Mouse (Mus musculus) liver, embryonic 14.5 days (tissue): ENCODE measurements around the gene Foxi2. TPM values are rescaled to one million over a fixed set of nuclear protein-coding genes. Genes with fewer than 3 reads are reported as not detected.
A peak's percentile ranks its signal among the peaks of the same experiment; 100 is the strongest.

Experiments used
- ATAC-seq: fragments of 200-750 bp; cut with Nextera tagmentation; 2 replicates; pipeline ENCODE4 v1.8.0; 2017; ENCODE audit warnings: moderate number of reproducible peaks, mild to moderate bottlenecking, moderate library complexity; ENCODE audit not compliant: insufficient read depth
- DNase-seq, 3 experiments: peaks; one replicate each; pipeline ENCODE4 v3.0.0-alpha.2; 2012 to 2013; ENCODE audit warnings: low read depth in 3 of 3, low spot score in 3 of 3
- H3K27ac ChIP-seq: fragments of 300-500 bp; sonication (generic); 2 replicates; pipeline ENCODE4 v1.5.1; 2014; ENCODE audit warnings: moderate library complexity, mild to moderate bottlenecking, control low read depth, inconsistent platforms
- H3K27me3 ChIP-seq: fragments of 300-500 bp; sonication (generic); 2 replicates; pipeline ENCODE4 v1.6.1; 2014; ENCODE audit warnings: mild to moderate bottlenecking, low read length, moderate library complexity; ENCODE audit not compliant: control insufficient read depth, insufficient read depth
- H3K36me3 ChIP-seq: fragments of 300-500 bp; sonication (generic); replicated peaks from 2 replicates; pipeline ENCODE4 v1.6.1; 2014; ENCODE audit warnings: low read depth; ENCODE audit not compliant: control insufficient read depth, insufficient read depth
- H3K4me1 ChIP-seq, 2 experiments: fragments of 200-500 bp in 1 of 2; fragments of 300-500 bp in 1 of 2; sonication (generic) in 1 of 2; replicated peaks; 2 replicates each; pipeline ENCODE4 v1.6.1; 2012 to 2014; ENCODE audit warnings: antibody characterized with exemption in 1 of 2, inconsistent platforms in 1 of 2, low read length in 1 of 2; ENCODE audit not compliant: control insufficient read depth in 2 of 2, insufficient read depth in 2 of 2
- H3K4me2 ChIP-seq: fragments of 300-500 bp; sonication (generic); 2 replicates; pipeline ENCODE4 v1.6.1; 2014; ENCODE audit warnings: low read depth, mild to moderate bottlenecking, control low read depth, moderate library complexity
- H3K4me3 ChIP-seq, 2 experiments: fragments of 200-500 bp in 1 of 2; fragments of 300-500 bp in 1 of 2; sonication (generic) in 1 of 2; 2 replicates each; pipeline ENCODE4 v1.5.1; 2012 to 2014; ENCODE audit warnings: low read depth in 2 of 2, low read length in 2 of 2, mild to moderate bottlenecking in 2 of 2, control low read depth in 1 of 2, inconsistent platforms in 1 of 2, moderate library complexity in 1 of 2; ENCODE audit not compliant: insufficient read depth in 1 of 2
- H3K9ac ChIP-seq: fragments of 300-500 bp; sonication (generic); replicated peaks from 2 replicates; pipeline ENCODE4 v1.6.1; 2014; ENCODE audit warnings: mild to moderate bottlenecking, control low read depth, moderate library complexity
- H3K9me3 ChIP-seq: fragments of 300-500 bp; sonication (generic); 2 replicates; pipeline ENCODE4 v1.6.1; 2016; ENCODE audit warnings: low read length, mixed read lengths; ENCODE audit not compliant: control insufficient read depth
- CTCF ChIP-seq: IDR thresholded peaks from 2 replicates; pipeline ENCODE4 v1.5.1; 2016; ENCODE audit warnings: antibody characterized with exemption, low read depth, control low read depth
- EP300 ChIP-seq: IDR thresholded peaks from 2 replicates; pipeline ENCODE4 v1.6.1; 2016; ENCODE audit warnings: antibody characterized with exemption, low read depth
- WGBS: fragments of 180-500 bp; shearing (Covaris S2); extraction: QIAGEN DNeasy Blood & Tissue Kit; methylation state at CpG from one replicate; pipeline ENCODE4 v1.1.7; 2014; ENCODE audit not compliant: insufficient replicate concordance; 5-methylcytosine and 5-hydroxymethylcytosine counted together
- polyA plus RNA-seq, 2 experiments: library from polyadenylated mRNA; depleted of rRNA in 1 of 2; stranded (reverse) in 1 of 2; unstranded in 1 of 2; fragments of >200 nt; fragmentation: Nextera tagmentation in 1 of 2; extraction: Ambion mirVana in 1 of 2; gene quantifications; 2 replicates each; pipeline versions ENCODE4 v1.2.1 to v1.2.3; 2012 to 2014

The Foxi2 gene
- polyA plus RNA-seq, 2 experiments: not detected

GRCm38 (mm10) chr7:135397874-135398273, 12.2 kb upstream of the Foxi2 start:
- H3K9me3 ChIP-seq: no peaks in the 10 kb centered on the region
- peak overlapping the region; percentile 59 for H3K27ac ChIP-seq
- TF ChIP-seq CTCF (no peak), EP300 (peak; percentile 81)
- ATAC-seq (peak; percentile 92), DNase-seq (peak; percentile 50 to 54 (median 50))
- WGBS: 3% methylated on average over 5 of the region's 5 CpGs
- H3K36me3 ChIP-seq: no peaks in the 10 kb centered on the region
- H3K4me2 ChIP-seq: peak overlapping the region; percentile 41
- no peak overlapping the region for H3K4me3 ChIP-seq
- peaks cover 9 to 23% of the 10 kb centered on the region in 2 experiments for H3K4me1 ChIP-seq
- H3K9ac ChIP-seq: 0 out of 2 replicates have a peak overlapping the region, but pooled peaks have one; percentile 24
- no peaks in the 10 kb centered on the region for H3K27me3 ChIP-seq

GRCm38 (mm10) chr7:135403416-135403815, 6.7 kb upstream of the Foxi2 start:
- Histone ChIP-seq H3K27ac (no peak overlapping the region), H3K27me3 (no peaks in the 10 kb centered on the region), H3K4me2 (no peak overlapping the region), H3K36me3 (no peaks in the 10 kb centered on the region), H3K4me1 (peaks cover 0 to under 1% of the 10 kb centered on the region in 2 experiments; a peak in 3 of 4 replicates), H3K9me3 (no peaks in the 10 kb centered on the region), H3K9ac (no peak overlapping the region), H3K4me3 (no peak overlapping the region)
- no peak for ATAC-seq
- 7% methylated on average over 5 of the region's 5 CpGs for WGBS
- TF ChIP-seq CTCF: peak; percentile 83
- TF ChIP-seq EP300: no peak
- peak; percentile 46 to 59 (median 51) for DNase-seq

GRCm38 (mm10) chr7:135406761-135407160, 3.3 kb upstream of the Foxi2 start:
- DNase-seq (no peak), ATAC-seq (no peak)
- no peak overlapping the region for H3K4me3 ChIP-seq
- peaks cover 25% of the 10 kb centered on the region for H3K27me3 ChIP-seq
- no peak overlapping the region for H3K9ac ChIP-seq
- H3K36me3 ChIP-seq: no peaks in the 10 kb centered on the region
- H3K4me1 ChIP-seq: no peaks in the 10 kb centered on the region
- WGBS: 27% methylated on average over 3 of the region's 3 CpGs
- no peaks in the 10 kb centered on the region for H3K9me3 ChIP-seq
- H3K4me2 ChIP-seq: no peak overlapping the region
- no peak overlapping the region for H3K27ac ChIP-seq
- TF ChIP-seq EP300 (no peak), CTCF (no peak)

- Histone ChIP-seq H3K4me1 (no peaks in the 10 kb centered on the region), H3K36me3 (no peaks in the 10 kb centered on the region), H3K4me2 (no peak overlapping the region), H3K9me3 (no peaks in the 10 kb centered on the region), H3K9ac (no peak overlapping the region), H3K4me3 (no peak overlapping the region), H3K27me3 (peaks cover 32% of the 10 kb centered on the region), H3K27ac (no peak overlapping the region)
- DNase-seq: no peak
- no peak for ATAC-seq
- no peak for TF ChIP-seq CTCF
- no peak for TF ChIP-seq EP300
- WGBS: 31% methylated on average over 3 of the region's 3 CpGs
Observed at GRCm38 (mm10) chr7:135408501-135408900, 1.6 kb upstream of the Foxi2 start.

- WGBS: 46% methylated on average over 6 of the region's 6 CpGs
- H3K9ac ChIP-seq: no peak overlapping the region
- no peak overlapping the region for H3K27ac ChIP-seq
- TF ChIP-seq CTCF: no peak
- TF ChIP-seq EP300: no peak
- H3K4me1 ChIP-seq: no peaks in the 10 kb centered on the region
- no peaks in the 10 kb centered on the region for H3K36me3 ChIP-seq
- no peaks in the 10 kb centered on the region for H3K9me3 ChIP-seq
- peaks cover 32% of the 10 kb centered on the region for H3K27me3 ChIP-seq
- DNase-seq (no peak), ATAC-seq (no peak)
- H3K4me2 ChIP-seq: no peak overlapping the region
- H3K4me3 ChIP-seq: no peak overlapping the region
Observed at GRCm38 (mm10) chr7:135412357-135412756, 2.2 kb downstream of the Foxi2 start.
